Mouse (Mus musculus): ENCODE results near the gene Ahcyl2. TPM values are rescaled to one million over a fixed set of nuclear protein-coding genes. Genes with fewer than 3 reads are reported as not detected.
"Not testable (repeated sequence)": the region's sequence is repeated elsewhere in the genome, so short reads cannot be mapped to it uniquely, and the experiment has no call there.

Ahcyl2 gene
- polyA plus RNA-seq, 1 experiment from 2014 or later = 54.6 TPM

- Histone ChIP-seq H3K27ac (replicated peaks) (no peak overlapping the region), H3K9me3 (ENCODE audit: control insufficient read depth, low read length) (no peaks in the 10 kb centered on the region), H3K9ac (ENCODE audit: low read length) (no peak overlapping the region), H3K36me3 (ENCODE audit: control insufficient read depth, insufficient read depth, low read length) (no peaks in the 10 kb centered on the region), H3K4me1 (replicated peaks; ENCODE audit: control insufficient read depth, insufficient read depth) (no peaks in the 10 kb centered on the region), H3K4me2 (replicated peaks; ENCODE audit: low read depth) (no peak overlapping the region), H3K4me3 (ENCODE audit: low read depth, low read length) (no peak overlapping the region), H3K27me3 (ENCODE audit: control insufficient read depth, insufficient read depth, low read length) (no peaks in the 10 kb centered on the region)
- ATAC-seq (ENCODE audit: low FRiP score, low TSS enrichment) = no peak
- 25% methylated on average over 2 of the region's 2 CpGs for WGBS
- TF ChIP-seq CTCF (IDR thresholded peaks at IDR 0.05; ENCODE audit: low read depth) (no peak), EP300 (optimal IDR thresholded peaks at IDR 0.05) (no peak)
- no peak for DNase-seq (ENCODE audit: low spot score)
Measured at GRCm38 (mm10) chr6:29814616-29815015, 46.8 kb downstream of the Ahcyl2 start.

- no peaks in the 10 kb centered on the region for H3K27me3 ChIP-seq (ENCODE audit: control insufficient read depth, insufficient read depth, low read length)
- H3K9ac ChIP-seq (ENCODE audit: low read length) = no peak overlapping the region
- H3K9me3 ChIP-seq (ENCODE audit: control insufficient read depth, low read length) = no peaks in the 10 kb centered on the region
- H3K4me2 ChIP-seq (replicated peaks; ENCODE audit: low read depth) = no peak overlapping the region
- 0 out of 2 replicates have a peak, but pooled peaks have one; percentile 24 for ATAC-seq (ENCODE audit: low FRiP score, low TSS enrichment)
- H3K27ac ChIP-seq (replicated peaks) = no peak overlapping the region
- DNase-seq (ENCODE audit: low spot score) = no peak
- no peak overlapping the region for H3K4me3 ChIP-seq (ENCODE audit: low read depth, low read length)
- 68% methylated on average over 3 of the region's 3 CpGs for WGBS
- no peaks in the 10 kb centered on the region for H3K36me3 ChIP-seq (ENCODE audit: control insufficient read depth, insufficient read depth, low read length)
- TF ChIP-seq CTCF (IDR thresholded peaks at IDR 0.05; ENCODE audit: low read depth) (no peak), EP300 (optimal IDR thresholded peaks at IDR 0.05) (no peak)
- H3K4me1 ChIP-seq (replicated peaks; ENCODE audit: control insufficient read depth, insufficient read depth) = no peaks in the 10 kb centered on the region
Measured at GRCm38 (mm10) chr6:29815060-29815459, 47.2 kb downstream of the Ahcyl2 start.

GRCm38 (mm10) chr6:29815634-29816033, 47.8 kb downstream of the Ahcyl2 start:
- H3K36me3 ChIP-seq (ENCODE audit: control insufficient read depth, insufficient read depth, low read length) = no peaks in the 10 kb centered on the region
- TF ChIP-seq CTCF (IDR thresholded peaks at IDR 0.05; ENCODE audit: low read depth) (no peak), EP300 (optimal IDR thresholded peaks at IDR 0.05) (no peak)
- ATAC-seq (ENCODE audit: low FRiP score, low TSS enrichment) (no peak), DNase-seq (ENCODE audit: low spot score) (no peak)
- no peaks in the 10 kb centered on the region for H3K27me3 ChIP-seq (ENCODE audit: control insufficient read depth, insufficient read depth, low read length)
- 93% methylated on average over 2 of the region's 2 CpGs for WGBS
- H3K4me1 ChIP-seq (replicated peaks; ENCODE audit: control insufficient read depth, insufficient read depth) = no peaks in the 10 kb centered on the region
- H3K27ac ChIP-seq (replicated peaks) = no peak overlapping the region
- no peak overlapping the region for H3K9ac ChIP-seq (ENCODE audit: low read length)
- no peak overlapping the region for H3K4me2 ChIP-seq (replicated peaks; ENCODE audit: low read depth)
- no peaks in the 10 kb centered on the region for H3K9me3 ChIP-seq (ENCODE audit: control insufficient read depth, low read length)
- H3K4me3 ChIP-seq (ENCODE audit: low read depth, low read length) = no peak overlapping the region

GRCm38 (mm10) chr6:29816371-29816770, 48.6 kb downstream of the Ahcyl2 start:
- not testable (repeated sequence) for H3K4me3 ChIP-seq (ENCODE audit: low read depth, low read length); H3K27me3 ChIP-seq (ENCODE audit: control insufficient read depth, insufficient read depth, low read length); H3K4me2 ChIP-seq (replicated peaks; ENCODE audit: low read depth); H3K9ac ChIP-seq (ENCODE audit: low read length); ATAC-seq (ENCODE audit: low FRiP score, low TSS enrichment); H3K4me1 ChIP-seq (replicated peaks; ENCODE audit: control insufficient read depth, insufficient read depth); DNase-seq (ENCODE audit: low spot score); H3K9me3 ChIP-seq (ENCODE audit: control insufficient read depth, low read length); H3K36me3 ChIP-seq (ENCODE audit: control insufficient read depth, insufficient read depth, low read length); H3K27ac ChIP-seq (replicated peaks)
- 89% methylated on average over 12 of the region's 12 CpGs for WGBS

- 18% methylated on average over 3 of the region's 3 CpGs for WGBS
- Histone ChIP-seq H3K36me3 (ENCODE audit: control insufficient read depth, insufficient read depth, low read length) (no peaks in the 10 kb centered on the region), H3K4me3 (ENCODE audit: low read depth, low read length) (no peak overlapping the region), H3K4me2 (replicated peaks; ENCODE audit: low read depth) (no peak overlapping the region), H3K4me1 (replicated peaks; ENCODE audit: control insufficient read depth, insufficient read depth) (no peaks in the 10 kb centered on the region), H3K9me3 (ENCODE audit: control insufficient read depth, low read length) (no peaks in the 10 kb centered on the region), H3K27ac (replicated peaks) (no peak overlapping the region), H3K27me3 (ENCODE audit: control insufficient read depth, insufficient read depth, low read length) (no peaks in the 10 kb centered on the region), H3K9ac (ENCODE audit: low read length) (no peak overlapping the region)
- DNase-seq (ENCODE audit: low spot score) = peak; percentile 45
- no peak for ATAC-seq (ENCODE audit: low FRiP score, low TSS enrichment)
- TF ChIP-seq CTCF (IDR thresholded peaks at IDR 0.05; ENCODE audit: low read depth) = peak; percentile 84
- no peak for TF ChIP-seq EP300 (optimal IDR thresholded peaks at IDR 0.05)
Measured at GRCm38 (mm10) chr6:29819309-29819708, 51.5 kb downstream of the Ahcyl2 start.

GRCm38 (mm10) chr6:29820314-29820713, 52.5 kb downstream of the Ahcyl2 start:
- Histone ChIP-seq H3K4me2 (replicated peaks; ENCODE audit: low read depth) (no peak overlapping the region), H3K27me3 (ENCODE audit: control insufficient read depth, insufficient read depth, low read length) (no peaks in the 10 kb centered on the region), H3K9me3 (ENCODE audit: control insufficient read depth, low read length) (no peaks in the 10 kb centered on the region), H3K9ac (ENCODE audit: low read length) (no peak overlapping the region), H3K4me1 (replicated peaks; ENCODE audit: control insufficient read depth, insufficient read depth) (no peaks in the 10 kb centered on the region), H3K4me3 (ENCODE audit: low read depth, low read length) (no peak overlapping the region), H3K36me3 (ENCODE audit: control insufficient read depth, insufficient read depth, low read length) (no peaks in the 10 kb centered on the region), H3K27ac (replicated peaks) (no peak overlapping the region)
- DNase-seq (ENCODE audit: low spot score) (no peak), ATAC-seq (ENCODE audit: low FRiP score, low TSS enrichment) (no peak)
- TF ChIP-seq CTCF (IDR thresholded peaks at IDR 0.05; ENCODE audit: low read depth) (no peak), EP300 (optimal IDR thresholded peaks at IDR 0.05) (no peak)
- WGBS = 82% methylated on average over 4 of the region's 4 CpGs

Data from stomach, postnatal 0 days (tissue).